Mouse (Mus musculus) spleen, postnatal 36 days (tissue): ENCODE measurements at regions not wholly inside any gene's neighbourhood (a gene's known extent, or its start where the extent isn't known, plus 50 kb on each side); places are given as distances from the start of the nearest gene placed in this dataset.
"Not testable (repeated sequence)": the region's sequence is repeated elsewhere in the genome, so short reads cannot be mapped to it uniquely, and the experiment has no call there.

Source experiments
- DNase-seq, 2 experiments: peaks; one replicate each; pipeline ENCODE4 v3.0.0; 2022; ENCODE audit warnings: low spot score in 2 of 2, mixed read lengths in 1 of 2

- DNase-seq, result no peak
These were observed 60.9 kb upstream of the Ahi1 start for GRCm38 (mm10) chr10:20891426-20891825.

GRCm38 (mm10) chr10:20883618-20884017 is 68.7 kb upstream of the Ahi1 start:
- DNase-seq, result peak in 1 of 2 experiments; percentile 32

GRCm38 (mm10) chr10:20882599-20882998 is 69.7 kb upstream of the Ahi1 start:
- DNase-seq, result peak in 1 of 2 experiments; percentile 32

GRCm38 (mm10) chr10:20880251-20880650 is 72.1 kb upstream of the Ahi1 start:
- DNase-seq, result no peak

- DNase-seq, result no peak
These were observed 72.9 kb upstream of the Ahi1 start for GRCm38 (mm10) chr10:20879482-20879881.

GRCm38 (mm10) chr10:20867076-20867475 is 85.3 kb upstream of the Ahi1 start:
- DNase-seq, result no peak

GRCm38 (mm10) chr10:20865031-20865430 is 87.3 kb upstream of the Ahi1 start:
- no peak for DNase-seq

GRCm38 (mm10) chr10:20857413-20857812 is 94.9 kb upstream of the Ahi1 start:
- no peak for DNase-seq

- no peak for DNase-seq
These were observed 97.6 kb upstream of the Ahi1 start for GRCm38 (mm10) chr10:20854621-20855363.

GRCm38 (mm10) chr10:20847287-20847686 is 105.1 kb upstream of the Ahi1 start:
- no peak for DNase-seq

GRCm38 (mm10) chr10:20843277-20843676 is 109.1 kb upstream of the Ahi1 start:
- no peak for DNase-seq

- no peak for DNase-seq
These were observed 110.2 kb upstream of the Ahi1 start for GRCm38 (mm10) chr10:20842131-20842530.

- no peak for DNase-seq
These were observed 110.8 kb upstream of the Ahi1 start for GRCm38 (mm10) chr10:20841430-20842040.

GRCm38 (mm10) chr10:20838685-20839425 is 113.5 kb upstream of the Ahi1 start:
- DNase-seq, result no peak

GRCm38 (mm10) chr10:20836816-20837215 is 111.9 kb upstream of the Pde7b start:
- DNase-seq, result not testable (repeated sequence)

GRCm38 (mm10) chr10:20834806-20835575 is 110.1 kb upstream of the Pde7b start:
- peak; percentile 55 to 63 for DNase-seq

- no peak for DNase-seq
These were observed 103.4 kb upstream of the Pde7b start for GRCm38 (mm10) chr10:20828304-20828703.

- DNase-seq, result no peak
These were observed 102.6 kb upstream of the Pde7b start for GRCm38 (mm10) chr10:20827473-20827872.

- DNase-seq, result no peak
These were observed 93.7 kb upstream of the Pde7b start for GRCm38 (mm10) chr10:20818548-20818947.

- no peak for DNase-seq
These were observed 74.9 kb upstream of the Pde7b start for GRCm38 (mm10) chr10:20799792-20800191.

- DNase-seq, result no peak
These were observed 73.5 kb upstream of the Pde7b start for GRCm38 (mm10) chr10:20798400-20798799.

GRCm38 (mm10) chr10:20793956-20794355 is 69.1 kb upstream of the Pde7b start:
- DNase-seq, result no peak
